Mouse (Mus musculus): ENCODE data around the gene Capn2. TPM values are rescaled to one million over a fixed set of nuclear protein-coding genes. Genes with fewer than 3 reads are reported as not detected.

Capn2 gene
- total and polyA plus RNA-seq, 3 experiments: 10.6 to 19.3 TPM; not detected in 1

DNA sequence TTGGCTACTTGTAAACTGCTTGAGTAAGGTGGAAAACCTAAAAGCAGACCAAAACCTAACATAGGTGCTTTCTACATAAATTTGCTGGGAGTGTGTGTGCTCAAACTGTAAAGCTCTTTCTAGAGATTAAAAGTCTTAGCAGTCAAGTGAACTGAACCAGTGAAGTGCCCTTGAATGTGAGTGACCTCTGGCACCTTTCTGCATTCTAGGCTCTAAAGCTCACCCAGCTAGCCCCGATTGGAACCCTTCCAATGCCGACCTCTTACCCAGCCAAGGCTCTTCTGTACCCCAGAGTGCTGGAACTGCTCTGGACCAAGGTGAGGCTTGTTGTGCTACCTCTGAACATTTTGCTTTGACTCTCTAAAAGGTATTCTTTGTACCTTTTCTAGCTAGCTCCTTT is 73.3 kb downstream of the Capn2 start:
- TF ChIP-seq ETS1 (IDR thresholded peaks at IDR 0.05; ENCODE audit: low read depth, low read length): no peak
- TF ChIP-seq CHD1 (IDR thresholded peaks at IDR 0.05; ENCODE audit: low read depth, low read length): no peak
- no peak for TF ChIP-seq MYB (IDR thresholded peaks at IDR 0.05; ENCODE audit: low read depth, low read length)
- no peak for TF ChIP-seq RAD21 (IDR thresholded peaks at IDR 0.05; ENCODE audit: low read depth, low read length)
- TF ChIP-seq ZNF384 (IDR thresholded peaks at IDR 0.05; ENCODE audit: low read depth, low read length): no peak
- TF ChIP-seq RCOR1 (IDR thresholded peaks at IDR 0.05; ENCODE audit: low read depth, low read length): no peak
- TF ChIP-seq CHD2 (IDR thresholded peaks at IDR 0.05; ENCODE audit: low read length): no peak
- no peak for TF ChIP-seq GABPA (IDR thresholded peaks at IDR 0.05; ENCODE audit: low read depth, low read length)
- TF ChIP-seq POLR2A (IDR thresholded peaks at IDR 0.05; ENCODE audit: control insufficient read depth in 1 of 2, insufficient read depth in 1 of 2, low read depth in 1 of 2, low read length in 2 of 2, poor library complexity in 1 of 2): no peak
- no peak for TF ChIP-seq TAL1 (IDR thresholded peaks at IDR 0.05; ENCODE audit: low read length)
- DNase-seq (ENCODE audit: low read depth, low spot score): no peak
- no peak overlapping the region for H3K4me3 ChIP-seq (ENCODE audit: control insufficient read depth in 1 of 2, insufficient read depth in 1 of 2, low read depth in 2 of 2, low read length in 2 of 2)
- H3K27ac ChIP-seq (ENCODE audit: control insufficient read depth, low read depth, low read length): no peak overlapping the region
- no peaks in the 10 kb centered on the region for H3K9me3 ChIP-seq (replicated peaks; ENCODE audit: insufficient read depth, low read length)
- peaks cover 0 to 6% of the 10 kb centered on the region in 2 experiments; a peak in 2 of 4 replicates for H3K36me3 ChIP-seq (ENCODE audit: control insufficient read depth in 1 of 2, insufficient read depth in 2 of 2, low read length in 2 of 2)
- no peaks in the 10 kb centered on the region for H3K79me2 ChIP-seq (ENCODE audit: control insufficient read depth, insufficient read depth, low read length, poor library complexity)
- no peaks in the 10 kb centered on the region for H3K4me1 ChIP-seq (ENCODE audit: control insufficient read depth in 1 of 2, insufficient read depth in 2 of 2, low read length in 2 of 2)
- H3K27me3 ChIP-seq (ENCODE audit: control insufficient read depth in 1 of 2, insufficient read depth in 2 of 2, low read length in 2 of 2): no peaks in the 10 kb centered on the region
- H3K9ac ChIP-seq (ENCODE audit: control insufficient read depth, low read depth, low read length, poor library complexity, severe bottlenecking): no peak overlapping the region

DNA sequence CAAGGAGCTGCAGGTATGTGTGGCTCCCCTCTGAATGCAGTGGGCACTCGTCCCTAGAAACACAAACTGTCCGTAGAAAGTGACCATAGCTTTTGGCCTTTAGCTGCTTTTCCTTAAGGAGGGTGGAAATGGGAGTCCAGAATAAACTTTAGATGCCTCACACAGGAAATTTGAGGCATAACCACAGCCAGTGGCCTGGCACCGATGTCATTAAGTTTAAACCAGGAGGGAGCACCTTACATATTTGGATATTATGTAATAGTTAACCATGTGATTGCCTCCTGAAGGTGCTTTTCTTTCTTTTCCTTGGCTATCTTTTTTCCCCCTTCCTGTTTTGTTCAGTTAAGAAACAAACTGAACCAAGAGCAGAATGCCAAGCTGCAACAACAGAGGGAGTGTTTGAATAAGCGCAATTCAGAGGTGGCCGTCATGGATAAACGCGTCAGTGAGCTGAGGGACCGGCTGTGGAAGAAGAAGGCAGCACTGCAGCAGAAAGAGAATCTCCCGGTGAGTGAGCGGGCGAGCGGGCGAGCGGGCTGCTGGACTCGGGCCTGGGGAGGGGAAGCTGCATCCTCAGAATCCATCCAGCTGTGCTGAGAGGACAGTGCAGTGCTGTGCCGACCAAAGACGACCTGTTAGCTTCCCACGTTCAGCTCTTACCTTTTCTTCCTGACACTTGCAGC is 75.5 kb downstream of the Capn2 start:
- Histone ChIP-seq H3K36me3 (ENCODE audit: control insufficient read depth in 1 of 2, insufficient read depth in 2 of 2, low read length in 2 of 2) (peaks cover 0 to 3% of the 10 kb centered on the region in 2 experiments; a peak in 2 of 4 replicates), H3K4me3 (ENCODE audit: control insufficient read depth in 1 of 2, insufficient read depth in 1 of 2, low read depth in 2 of 2, low read length in 2 of 2) (no peak overlapping the region), H3K9ac (ENCODE audit: control insufficient read depth, low read depth, low read length, poor library complexity, severe bottlenecking) (no peak overlapping the region), H3K4me1 (ENCODE audit: control insufficient read depth in 1 of 2, insufficient read depth in 2 of 2, low read length in 2 of 2) (no peaks in the 10 kb centered on the region), H3K27ac (ENCODE audit: control insufficient read depth, low read depth, low read length) (no peak overlapping the region), H3K79me2 (ENCODE audit: control insufficient read depth, insufficient read depth, low read length, poor library complexity) (no peaks in the 10 kb centered on the region), H3K27me3 (ENCODE audit: control insufficient read depth in 1 of 2, insufficient read depth in 2 of 2, low read length in 2 of 2) (no peaks in the 10 kb centered on the region), H3K9me3 (replicated peaks; ENCODE audit: insufficient read depth, low read length) (no peaks in the 10 kb centered on the region)
- TF ChIP-seq MEF2A (IDR thresholded peaks at IDR 0.05; ENCODE audit: extremely low read depth, insufficient replicate concordance, low read depth, low read length, poor library complexity, severe bottlenecking) (no peak), MXI1 (IDR thresholded peaks at IDR 0.05; ENCODE audit: low read depth, low read length) (no peak), POLR2AphosphoS5 (IDR thresholded peaks at IDR 0.05; ENCODE audit: borderline replicate concordance, low read depth, low read length) (no peak), UBTF (IDR thresholded peaks at IDR 0.05; ENCODE audit: borderline replicate concordance, insufficient read depth, low read depth, low read length) (no peak), TAL1 (IDR thresholded peaks at IDR 0.05; ENCODE audit: low read length) (no peak), CHD2 (IDR thresholded peaks at IDR 0.05; ENCODE audit: low read length) (no peak), ELF1 (IDR thresholded peaks at IDR 0.05; ENCODE audit: low read depth, low read length) (no peak), MYB (IDR thresholded peaks at IDR 0.05; ENCODE audit: low read depth, low read length) (no peak), TCF12 (IDR thresholded peaks at IDR 0.05; ENCODE audit: low read depth, low read length) (no peak), SIN3A (IDR thresholded peaks at IDR 0.05; ENCODE audit: low read length) (no peak), ZC3H11A (IDR thresholded peaks at IDR 0.05; ENCODE audit: low read depth, low read length) (no peak)
- no peak for DNase-seq (ENCODE audit: low read depth, low spot score)

All from MEL (cell line).